Mouse (Mus musculus) heart, embryonic 12.5 days (tissue): Measurements from ENCODE around the gene Hrc. TPM values are rescaled to one million over a fixed set of nuclear protein-coding genes. Genes with fewer than 3 reads are reported as not detected.
A peak's percentile ranks its signal among the peaks of the same experiment; 100 is the strongest.

Source experiments
- ATAC-seq: fragments of 200-750 bp; cut with Nextera tagmentation; 2 replicates; pipeline ENCODE4 v1.8.0; 2017; ENCODE audit warnings: moderate TSS enrichment, moderate library complexity; ENCODE audit not compliant: insufficient number of reproducible peaks, low FRiP score
- H3K27ac ChIP-seq: fragments of 300-500 bp; sonication (generic); 2 replicates; pipeline ENCODE4 v1.5.1; 2016; ENCODE audit warnings: mild to moderate bottlenecking, moderate library complexity; ENCODE audit not compliant: poor library complexity, severe bottlenecking
- H3K27me3 ChIP-seq: fragments of 300-500 bp; sonication (generic); replicated peaks from 2 replicates; pipeline ENCODE4 v1.6.1; 2016; ENCODE audit warnings: mild to moderate bottlenecking, moderate library complexity
- H3K36me3 ChIP-seq: fragments of 300-500 bp; sonication (generic); 2 replicates; pipeline ENCODE4 v1.6.1; 2016; ENCODE audit warnings: mild to moderate bottlenecking, moderate library complexity
- H3K4me1 ChIP-seq: fragments of 300-500 bp; sonication (generic); replicated peaks from 2 replicates; pipeline ENCODE4 v1.6.1; 2016; ENCODE audit warnings: mild to moderate bottlenecking
- H3K4me2 ChIP-seq: fragments of 300-500 bp; sonication (generic); 2 replicates; pipeline ENCODE4 v1.6.1; 2016; ENCODE audit warnings: mild to moderate bottlenecking, moderate library complexity
- H3K4me3 ChIP-seq: fragments of 300-500 bp; sonication (generic); 2 replicates; pipeline ENCODE4 v1.5.1; 2016; ENCODE audit warnings: mild to moderate bottlenecking
- H3K9ac ChIP-seq: fragments of 300-500 bp; sonication (generic); 2 replicates; pipeline ENCODE4 v1.6.1; 2016; ENCODE audit warnings: mild to moderate bottlenecking, moderate library complexity
- H3K9me3 ChIP-seq: fragments of 300-500 bp; sonication (generic); replicated peaks from 2 replicates; pipeline ENCODE4 v1.6.1; 2016; ENCODE audit warnings: mild to moderate bottlenecking, moderate library complexity
- WGBS: fragments of 180-500 bp; shearing (Covaris S2); methylation state at CpG from one replicate; pipeline ENCODE4 v1.1.7; 2016; 5-methylcytosine and 5-hydroxymethylcytosine counted together
- polyA plus RNA-seq: library from polyadenylated mRNA; unstranded; fragments of >200 nt; fragmentation: Nextera tagmentation; extraction: Ambion mirVana; gene quantifications from 2 replicates; pipeline ENCODE4 v1.2.1, GENCODE M21; 2016

Gene Hrc
- polyA plus RNA-seq, 1 experiment from 2014 or later = 25.5 TPM

- Histone ChIP-seq H3K9me3 (0 out of 2 replicates have a peak, but pooled peaks cover 3% of the 10 kb centered on the region), H3K4me3 (peak within 1 kb of the TSS; percentile 77), H3K9ac (peak within 1 kb of the TSS; percentile 85), H3K36me3 (peaks cover 6% of the 10 kb centered on the region; the same call in 1 of the 2 replicates), H3K4me1 (peaks cover 69% of the 10 kb centered on the region), H3K4me2 (peak within 1 kb of the TSS; percentile 78), H3K27ac (peak within 1 kb of the TSS; percentile 95), H3K27me3 (0 out of 2 replicates have a peak, but pooled peaks cover 4% of the 10 kb centered on the region)
- under 1% methylated on average over 38 of the region's 38 CpGs for WGBS
- peak; percentile 70 for ATAC-seq
Measured at GRCm38 (mm10) chr7:45333431-45333982, 1.6 kb upstream of the Hrc start, which contains the start of gene Trpm4. Gene Trpm4, minus strand, starts transcription at chr7:45333780.

- Histone ChIP-seq H3K9me3 (0 out of 2 replicates have a peak, but pooled peaks cover 3% of the 10 kb centered on the region), H3K4me2 (peak overlapping the region; percentile 78), H3K27ac (peak overlapping the region; percentile 95), H3K4me3 (peak overlapping the region; percentile 26), H3K4me1 (peaks cover 73% of the 10 kb centered on the region), H3K9ac (peak overlapping the region; percentile 85; the same call in 1 of the 2 replicates), H3K36me3 (peaks cover 6% of the 10 kb centered on the region; the same call in 1 of the 2 replicates), H3K27me3 (0 out of 2 replicates have a peak, but pooled peaks cover 4% of the 10 kb centered on the region)
- ATAC-seq = peak; percentile 15; the same call in 1 of the 2 replicates
- 13% methylated on average over 3 of the region's 3 CpGs for WGBS
Measured at GRCm38 (mm10) chr7:45334605-45335004, 485 bp upstream of the Hrc start.

DNA sequence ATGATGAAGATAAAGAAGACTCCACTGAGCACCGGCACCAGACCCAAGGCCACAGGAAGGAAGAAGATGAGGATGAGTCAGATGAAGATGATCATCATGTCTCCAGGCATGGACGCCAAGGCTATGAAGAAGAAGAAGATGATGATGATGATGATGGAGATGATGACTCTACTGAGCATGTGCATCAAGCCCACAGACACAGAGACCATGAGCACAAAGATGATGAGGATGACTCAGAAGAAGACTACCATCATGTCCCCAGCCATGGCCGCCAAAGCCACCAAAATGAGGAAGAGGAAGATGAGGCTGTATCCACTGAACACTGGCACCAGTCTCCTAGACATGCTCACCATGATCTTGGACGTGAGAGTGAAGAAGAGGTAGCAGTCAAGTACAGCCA, 1.2 kb downstream of the Hrc start:
- no peak for ATAC-seq
- Histone ChIP-seq H3K4me3 (no peak overlapping the region), H3K4me2 (peak overlapping the region; percentile 97; the same call in 1 of the 2 replicates), H3K36me3 (peaks cover 3% of the 10 kb centered on the region; the same call in 1 of the 2 replicates), H3K27ac (no peak overlapping the region), H3K4me1 (peaks cover 84% of the 10 kb centered on the region), H3K27me3 (0 out of 2 replicates have a peak, but pooled peaks cover 4% of the 10 kb centered on the region), H3K9me3 (0 out of 2 replicates have a peak, but pooled peaks cover 3% of the 10 kb centered on the region), H3K9ac (no peak overlapping the region)
- 81% methylated on average over 4 of the region's 4 CpGs for WGBS

- Histone ChIP-seq H3K27ac (no peak overlapping the region), H3K36me3 (no peaks in the 10 kb centered on the region), H3K4me3 (peak overlapping the region; percentile 61), H3K9me3 (no peaks in the 10 kb centered on the region), H3K27me3 (0 out of 2 replicates have a peak, but pooled peaks cover 7% of the 10 kb centered on the region), H3K4me1 (peaks cover 76% of the 10 kb centered on the region), H3K9ac (peak overlapping the region; percentile 22; the same call in 1 of the 2 replicates), H3K4me2 (peak overlapping the region; percentile 97)
- ATAC-seq = no peak
- 14% methylated on average over 4 of the region's 4 CpGs for WGBS
Measured at GRCm38 (mm10) chr7:45337469-45337868, 2.4 kb downstream of the Hrc start.

DNA sequence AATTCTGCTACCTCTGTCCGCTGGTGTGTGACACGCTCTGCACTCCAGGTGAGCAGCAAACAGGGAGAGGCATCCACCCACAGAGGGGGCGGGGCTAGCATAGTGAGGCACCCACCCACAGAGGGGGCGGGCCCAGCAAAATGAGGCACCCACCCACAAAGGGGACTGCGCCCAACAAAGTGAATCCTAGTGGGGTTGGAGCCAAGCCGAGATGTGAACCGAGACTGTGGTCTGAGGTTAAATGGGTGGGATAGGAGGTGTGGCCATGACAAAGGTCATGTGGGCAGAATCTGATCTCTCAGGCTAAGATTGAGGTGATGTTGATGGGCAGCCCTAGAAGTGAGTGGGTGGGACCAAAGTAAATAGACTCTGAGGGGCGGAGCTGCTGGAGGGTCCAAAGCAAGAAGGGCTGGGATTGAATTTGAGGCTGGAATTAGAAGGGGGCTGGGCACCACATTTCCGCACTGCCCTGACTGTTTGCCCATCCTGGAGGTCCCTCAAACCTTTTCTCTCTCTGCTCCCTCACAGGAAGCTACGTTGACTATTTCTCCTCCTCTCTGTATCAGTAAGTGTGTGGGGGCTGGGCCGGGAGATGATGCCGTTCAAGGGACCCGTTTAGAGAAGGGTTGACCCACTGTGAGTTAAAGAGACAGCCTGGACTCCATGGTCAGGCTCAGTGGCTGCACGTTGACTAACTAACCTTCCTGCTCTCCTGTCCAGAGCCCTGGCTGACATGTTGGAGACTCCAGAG, 3.2 kb downstream of the Hrc start:
- H3K9me3 ChIP-seq = no peaks in the 10 kb centered on the region
- H3K27ac ChIP-seq = no peak overlapping the region
- 3% methylated on average over 14 of the region's 14 CpGs for WGBS
- H3K36me3 ChIP-seq = no peaks in the 10 kb centered on the region
- H3K4me3 ChIP-seq = peak overlapping the region; percentile 61
- H3K4me2 ChIP-seq = peak overlapping the region; percentile 97
- 0 out of 2 replicates have a peak overlapping the region, but pooled peaks have one; percentile 22 for H3K9ac ChIP-seq
- H3K27me3 ChIP-seq = 0 out of 2 replicates have a peak, but pooled peaks cover 8% of the 10 kb centered on the region
- peaks cover 70% of the 10 kb centered on the region for H3K4me1 ChIP-seq
- no peak for ATAC-seq

GRCm38 (mm10) chr7:45339410-45340065, 4.4 kb downstream of the Hrc start:
- Histone ChIP-seq H3K4me1 (peaks cover 62% of the 10 kb centered on the region), H3K9me3 (no peaks in the 10 kb centered on the region), H3K4me2 (peak overlapping the region; percentile 97), H3K9ac (peak overlapping the region; percentile 79), H3K36me3 (no peaks in the 10 kb centered on the region), H3K27me3 (0 out of 2 replicates have a peak, but pooled peaks cover 10% of the 10 kb centered on the region), H3K27ac (peak overlapping the region; percentile 49; the same call in 1 of the 2 replicates), H3K4me3 (peak overlapping the region; percentile 61)
- 1% methylated on average over 39 of the region's 39 CpGs for WGBS
- peak; percentile 76 for ATAC-seq

GRCm38 (mm10) chr7:45340066-45340442, 5.0 kb downstream of the Hrc start:
- 3% methylated on average over 11 of the region's 11 CpGs for WGBS
- 0 out of 2 replicates have a peak, but pooled peaks cover 10% of the 10 kb centered on the region for H3K27me3 ChIP-seq
- H3K9me3 ChIP-seq = no peaks in the 10 kb centered on the region
- ATAC-seq = no peak
- H3K36me3 ChIP-seq = no peaks in the 10 kb centered on the region
- peak overlapping the region; percentile 61 for H3K4me3 ChIP-seq
- peak overlapping the region; percentile 28 for H3K27ac ChIP-seq
- H3K4me2 ChIP-seq = peak overlapping the region; percentile 97
- H3K9ac ChIP-seq = peak overlapping the region; percentile 79
- peaks cover 57% of the 10 kb centered on the region for H3K4me1 ChIP-seq

DNA sequence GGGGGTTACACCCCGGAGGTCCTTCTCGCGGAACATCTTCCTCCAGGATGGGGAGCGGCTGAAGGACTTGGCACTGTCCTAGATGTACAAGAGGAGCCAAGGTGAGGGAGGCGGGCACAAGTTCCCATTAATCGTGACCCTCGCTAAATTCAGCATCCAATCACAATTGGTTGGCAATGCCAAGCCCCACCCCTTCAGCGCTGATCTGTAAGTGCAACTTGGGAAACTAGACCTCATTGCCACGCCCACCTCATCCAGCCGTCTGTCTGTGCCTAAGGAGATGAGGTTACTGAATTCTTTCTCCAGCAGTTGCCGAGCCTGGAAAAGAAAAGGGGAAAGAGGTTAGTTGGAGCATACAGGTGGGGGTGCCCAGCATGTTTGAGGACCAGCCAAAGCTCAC, 5.6 kb downstream of the Hrc start:
- no peak for ATAC-seq
- H3K27me3 ChIP-seq = 0 out of 2 replicates have a peak, but pooled peaks cover 10% of the 10 kb centered on the region
- peak overlapping the region; percentile 61 for H3K4me3 ChIP-seq
- H3K36me3 ChIP-seq = no peaks in the 10 kb centered on the region
- H3K9ac ChIP-seq = peak overlapping the region; percentile 79; the same call in 1 of the 2 replicates
- H3K9me3 ChIP-seq = no peaks in the 10 kb centered on the region
- WGBS = 2% methylated on average over 11 of the region's 11 CpGs
- H3K4me2 ChIP-seq = peak overlapping the region; percentile 97
- H3K4me1 ChIP-seq = peaks cover 51% of the 10 kb centered on the region
- peak overlapping the region; percentile 28 for H3K27ac ChIP-seq

DNA sequence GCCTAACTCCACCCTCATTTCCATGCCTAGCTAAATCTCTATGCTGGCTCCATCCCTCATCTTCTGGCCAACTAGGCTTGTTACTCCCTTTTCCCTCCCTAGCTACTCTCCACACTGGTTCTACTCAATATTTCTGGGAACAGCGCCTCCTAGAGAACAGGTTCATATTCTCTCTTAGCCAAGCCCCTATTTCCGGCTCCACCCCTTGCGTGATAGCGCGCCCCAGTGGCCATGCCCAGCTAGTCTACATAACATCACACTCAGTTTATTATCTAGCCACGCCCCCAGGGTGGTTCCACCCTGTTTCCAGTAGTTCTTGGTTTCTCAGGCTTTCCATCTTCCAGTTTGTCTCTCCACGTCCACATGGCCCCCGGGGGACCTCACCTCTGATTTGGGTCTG, 6.2 kb downstream of the Hrc start:
- H3K27ac ChIP-seq = no peak overlapping the region
- H3K4me3 ChIP-seq = peak overlapping the region; percentile 61; the same call in 1 of the 2 replicates
- no peaks in the 10 kb centered on the region for H3K36me3 ChIP-seq
- H3K27me3 ChIP-seq = 0 out of 2 replicates have a peak, but pooled peaks cover 10% of the 10 kb centered on the region
- ATAC-seq = 0 out of 2 replicates have a peak, but pooled peaks have one; percentile 34
- WGBS = 2% methylated on average over 8 of the region's 8 CpGs
- no peaks in the 10 kb centered on the region for H3K9me3 ChIP-seq
- H3K4me1 ChIP-seq = peaks cover 50% of the 10 kb centered on the region
- no peak overlapping the region for H3K9ac ChIP-seq
- peak overlapping the region; percentile 97 for H3K4me2 ChIP-seq

DNA sequence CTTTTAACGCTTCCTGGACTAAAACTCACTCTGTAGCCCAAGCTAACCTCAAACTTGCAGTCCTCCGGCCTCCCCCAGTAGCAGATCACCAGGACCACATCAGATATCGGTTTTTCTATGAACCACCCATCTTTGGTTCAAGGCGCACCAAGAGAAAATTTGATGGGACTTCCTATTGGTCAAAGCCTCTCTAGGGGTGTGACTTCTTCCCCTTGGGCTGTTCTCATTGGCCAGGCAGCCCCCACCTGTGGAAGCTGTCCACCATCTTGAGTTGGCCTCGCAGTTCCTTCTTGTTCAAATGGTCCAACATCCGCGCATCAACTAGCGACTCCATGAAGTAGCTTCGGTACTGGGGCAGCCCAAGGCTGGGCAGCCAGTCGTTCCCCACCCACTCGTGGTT, 7.0 kb downstream of the Hrc start:
- H3K4me1 ChIP-seq = peaks cover 44% of the 10 kb centered on the region
- ATAC-seq = no peak
- WGBS = 86% methylated on average over 11 of the region's 11 CpGs
- no peaks in the 10 kb centered on the region for H3K9me3 ChIP-seq
- H3K4me2 ChIP-seq = no peak overlapping the region
- no peaks in the 10 kb centered on the region for H3K36me3 ChIP-seq
- H3K27me3 ChIP-seq = peaks cover 16% of the 10 kb centered on the region; the same call in 1 of the 2 replicates
- H3K4me3 ChIP-seq = no peak overlapping the region
- no peak overlapping the region for H3K27ac ChIP-seq
- no peak overlapping the region for H3K9ac ChIP-seq
